ENCODE assay signal across 8 mouse cellular contexts in genomic region chr2:153668754-153669376, GRCm38 (mm10). TPM values are rescaled to one million over a fixed set of nuclear protein-coding genes. Genes with fewer than 3 reads are reported as not detected.
DNase-seq lines count a peak whose midpoint lies in the region; ATAC-seq lines count a peak whose summit lies in the region.

No protein-coding gene starts in this region.

- H3K27ac ChIP-seq in hindbrain, embryonic 12.5 days: no peak overlapping the region

- intact Hi-C loops in left cerebral cortex, postnatal 4 days (cut with DNase I): loop anchor here (5.0 kb wide), 1 partner anchor 183 kb away; no protein-coding TSS in a partner anchor

- no peaks in the 10 kb centered on the region for H3K4me1 ChIP-seq in hindbrain, embryonic 12.5 days

- WGBS in hindbrain, embryonic 12.5 days: 76% methylated on average over 7 of the region's 7 CpGs

- H3K9me3 ChIP-seq in hindbrain, embryonic 12.5 days (replicated peaks): no peaks in the 10 kb centered on the region

- H3K9ac ChIP-seq in hindbrain, embryonic 12.5 days: no peak overlapping the region

- peak; percentile 94 for ATAC-seq in frontal cortex, adult (ENCODE audit: low TSS enrichment)
- 0 out of 2 replicates have a peak, but pooled peaks have one; percentile 38 for ATAC-seq in hindbrain, embryonic 12.5 days (ENCODE audit: low FRiP score)

- DNase-seq in frontal cortex, postnatal 14 days (ENCODE audit: low spot score in 2 of 2): no peak
- peak; percentile 45 for DNase-seq in A20 (ENCODE audit: low read depth, low spot score)
- DNase-seq in brain, embryonic 18.5 days (ENCODE audit: low read depth, low spot score): peak; percentile 45
- peak; percentile 18 for DNase-seq in left cerebral cortex, postnatal 4 days
- peak; percentile 60 for DNase-seq in retina, postnatal 7 days (ENCODE audit: low read depth, low spot score)
- DNase-seq in urinary bladder, postnatal 14 days (ENCODE audit: low spot score): no peak

- no peak overlapping the region for H3K4me3 ChIP-seq in hindbrain, embryonic 12.5 days

- H3K36me3 ChIP-seq in hindbrain, embryonic 12.5 days: peaks cover 8% of the 10 kb centered on the region; the same call in 1 of the 2 replicates

- H3K4me2 ChIP-seq in hindbrain, embryonic 12.5 days (replicated peaks): no peak overlapping the region

- H3K27me3 ChIP-seq in hindbrain, embryonic 12.5 days: no peaks in the 10 kb centered on the region

RNA-seq across cellular contexts. Expression of gene Dnmt3b, which starts 19.6 kb away (rescaled TPM):
- polyA plus RNA-seq in hindbrain, embryonic 12.5 days (2016; fragmentation: Nextera tagmentation; extraction: Ambion mirVana): 9.5 and 9.7 TPM in 2 replicates
- 1 to 10 TPM; 2.8 to 4.0 TPM for total RNA-seq in left cerebral cortex, postnatal 4 days (2021)

RNA-seq across cellular contexts. Expression of gene Dnmt3c, which starts 27.6 kb away (rescaled TPM):
- 0.17 TPM in 1 of 2 replicates, not detected in the other for polyA plus RNA-seq in hindbrain, embryonic 12.5 days (2016; fragmentation: Nextera tagmentation; extraction: Ambion mirVana)
- total RNA-seq in left cerebral cortex, postnatal 4 days (2021): not detected

RNA-seq across cellular contexts. Expression of gene Commd7, which starts 36.3 kb away (rescaled TPM):
- polyA plus RNA-seq in hindbrain, embryonic 12.5 days (2016; fragmentation: Nextera tagmentation; extraction: Ambion mirVana): 68.6 and 71.8 TPM in 2 replicates
- 10 to 100 TPM; 48.2 to 50.9 TPM for total RNA-seq in left cerebral cortex, postnatal 4 days (2021)

Comparison
In these comparisons a context has a peak if more than half of its experiments do, and no peak if none do; other contexts are left out.
1. DNase-seq: peak in A20 (single experiment), brain, embryonic 18.5 days (single experiment), left cerebral cortex, postnatal 4 days (single experiment) and retina, postnatal 7 days (single experiment); none in frontal cortex, postnatal 14 days (0 of 2) and urinary bladder, postnatal 14 days (single experiment).